Comparison of ENCODE assay signal across 8 mouse cellular contexts in the genomic region with DNA sequence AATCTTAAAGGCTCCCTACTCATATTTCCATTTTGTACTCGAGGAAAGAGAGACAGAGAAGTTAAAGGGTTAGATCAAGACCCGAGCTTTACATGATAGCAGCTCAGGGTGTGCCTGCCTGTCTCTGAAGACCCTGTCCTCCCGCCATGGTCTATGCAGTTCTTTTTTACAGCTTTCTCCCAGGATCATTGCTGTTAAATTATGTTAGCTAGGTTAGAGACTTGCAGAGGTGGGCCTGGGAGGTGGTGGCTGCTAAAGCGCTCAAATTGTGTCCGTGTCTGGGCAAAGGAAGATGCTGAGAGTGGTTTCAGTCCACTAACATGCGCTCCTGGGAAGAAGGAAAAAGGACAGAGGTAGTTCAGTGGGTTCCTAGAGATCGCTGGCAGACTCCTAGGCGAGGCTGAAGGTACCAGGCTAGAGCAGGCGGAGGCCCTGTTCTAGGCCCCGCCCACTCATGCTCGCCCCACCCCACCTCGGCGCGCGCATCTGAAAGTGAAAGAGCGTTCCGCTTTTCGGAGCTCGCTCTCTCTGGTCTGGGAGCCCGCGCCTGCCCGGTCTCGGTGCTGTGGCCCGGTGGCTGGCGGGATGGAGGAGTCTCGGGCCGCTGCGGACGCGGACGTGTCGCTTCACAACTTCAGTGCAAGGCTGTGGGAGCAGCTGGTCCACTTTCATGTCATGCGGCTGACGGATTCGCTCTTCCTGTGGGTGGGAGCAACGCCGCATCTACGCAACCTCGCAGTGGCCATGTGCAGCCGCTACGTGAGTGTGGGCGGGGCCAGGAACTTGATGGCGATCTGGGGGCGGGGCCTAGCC. TPM values are rescaled to one million over a fixed set of nuclear protein-coding genes. Genes with fewer than 3 reads are reported as not detected.
DNase-seq lines count a peak whose midpoint lies in the region; ATAC-seq and TF ChIP-seq lines count a peak whose summit lies in the region.

Gene Psmg4 (plus strand): TSS at position 474 of the 813 bp plus-strand sequence.

- H3K27me3 ChIP-seq in embryonic facial prominence, embryonic 10.5 days (replicated peaks; ENCODE audit: low read depth, poor library complexity, severe bottlenecking): no peaks in the 10 kb centered on the region
- H3K27me3 ChIP-seq in intestine, postnatal 0 days (replicated peaks; ENCODE audit: control insufficient read depth, insufficient read depth, low read length): no peaks in the 10 kb centered on the region
- no peaks in the 10 kb centered on the region for H3K27me3 ChIP-seq in midbrain, embryonic 10.5 days (ENCODE audit: low read depth, poor library complexity, severe bottlenecking)

- peaks cover 18% of the 10 kb centered on the region for H3K4me1 ChIP-seq in embryonic facial prominence, embryonic 10.5 days
- H3K4me1 ChIP-seq in intestine, postnatal 0 days (replicated peaks; ENCODE audit: control insufficient read depth, insufficient read depth, low read length): peaks cover 3% of the 10 kb centered on the region; the same call in 1 of the 2 replicates
- peaks cover 25% of the 10 kb centered on the region for H3K4me1 ChIP-seq in midbrain, embryonic 10.5 days

- H3K27ac ChIP-seq in embryonic facial prominence, embryonic 10.5 days (replicated peaks): peak within 1 kb of the TSS; percentile 95
- H3K27ac ChIP-seq in intestine, postnatal 0 days (ENCODE audit: low read depth, low read length): peak within 1 kb of the TSS; percentile 80
- peak within 1 kb of the TSS; percentile 95 for H3K27ac ChIP-seq in midbrain, embryonic 10.5 days (replicated peaks)

- 3% methylated on average over 44 of the region's 44 CpGs for WGBS in embryonic facial prominence, embryonic 10.5 days
- WGBS in intestine, postnatal 0 days: 2% methylated on average over 44 of the region's 44 CpGs
- WGBS in midbrain, embryonic 10.5 days: 4% methylated on average over 44 of the region's 44 CpGs

- peak within 1 kb of the TSS; percentile 53 for H3K9ac ChIP-seq in intestine, postnatal 0 days (ENCODE audit: low read depth, low read length)

- H3K36me3 ChIP-seq in embryonic facial prominence, embryonic 10.5 days (replicated peaks): peaks cover 22% of the 10 kb centered on the region
- H3K36me3 ChIP-seq in intestine, postnatal 0 days (ENCODE audit: control insufficient read depth, insufficient read depth): peaks cover 8% of the 10 kb centered on the region; the same call in 1 of the 2 replicates
- peaks cover 23% of the 10 kb centered on the region for H3K36me3 ChIP-seq in midbrain, embryonic 10.5 days

- peaks cover 11% of the 10 kb centered on the region; the same call in 1 of the 2 replicates for H3K9me3 ChIP-seq in embryonic facial prominence, embryonic 10.5 days
- no peaks in the 10 kb centered on the region for H3K9me3 ChIP-seq in intestine, postnatal 0 days (ENCODE audit: control insufficient read depth)
- peaks cover 11% of the 10 kb centered on the region; the same call in 1 of the 2 replicates for H3K9me3 ChIP-seq in midbrain, embryonic 10.5 days (replicated peaks)

- no peak for TF ChIP-seq CTCF in intestine, postnatal 0 days (IDR thresholded peaks at IDR 0.05; ENCODE audit: low read depth)

- H3K4me2 ChIP-seq in intestine, postnatal 0 days (replicated peaks; ENCODE audit: low read depth): peak within 1 kb of the TSS; percentile 80

- DNase-seq in adrenal gland, postnatal 10 days: peak; percentile 96
- peak; percentile 95 for DNase-seq in embryonic facial prominence, embryonic 10.5 days (ENCODE audit: low spot score)
- DNase-seq in gonadal fat pad, adult 2 months (ENCODE audit: low read depth): no peak
- peak; percentile 90 to 94 for DNase-seq in left cerebral cortex, postnatal 36 days (ENCODE audit: low spot score in 2 of 2)
- peak; percentile 94 for DNase-seq in midbrain, embryonic 10.5 days (ENCODE audit: low spot score)
- peak; percentile 90 to 91 for DNase-seq in right cerebral cortex, postnatal 36 days (ENCODE audit: low spot score in 2 of 2)
- peak; percentile 88 to 95 for DNase-seq in urinary bladder, postnatal 4 days (ENCODE audit: low spot score in 2 of 2)

- intact Hi-C loops in left cerebral cortex, postnatal 36 days (cut with DNase I): no loop called here

- ATAC-seq in intestine, postnatal 0 days: peak; percentile 98

- H3K4me3 ChIP-seq in embryonic facial prominence, embryonic 10.5 days: peak within 1 kb of the TSS; percentile 79
- H3K4me3 ChIP-seq in intestine, postnatal 0 days (ENCODE audit: low read depth, low read length): peak within 1 kb of the TSS; percentile 77
- H3K4me3 ChIP-seq in midbrain, embryonic 10.5 days: peak within 1 kb of the TSS; percentile 77

RNA-seq across cellular contexts. Expression of gene Psmg4, which starts in this region (rescaled TPM):
- 10 to 100 TPM; 35.4 to 43.9 TPM for total RNA-seq in adrenal gland, postnatal 10 days (2021)
- polyA plus RNA-seq in embryonic facial prominence, embryonic 10.5 days (2016; fragmentation: Nextera tagmentation; extraction: Ambion mirVana): 97.9 and 99.9 TPM in 2 replicates
- polyA plus RNA-seq in gonadal fat pad, adult 2 months (2012; rRNA removed): 85.1 and 95.6 TPM in 2 replicates
- 62.8 and 69.8 TPM in 2 replicates for polyA plus RNA-seq in intestine, postnatal 0 days (2015; fragmentation: Nextera tagmentation; extraction: Ambion mirVana)
- 10 to 100 TPM; 19.4 to 20.5 TPM for total RNA-seq in left cerebral cortex, postnatal 36 days (2021)
- 122 and 124 TPM in 2 replicates for polyA plus RNA-seq in midbrain, embryonic 10.5 days (2016; fragmentation: Nextera tagmentation; extraction: Ambion mirVana)
